Mouse (Mus musculus) cerebellum, adult 2 months (tissue): ENCODE measurements around the gene H2-M5. TPM values are rescaled to one million over a fixed set of nuclear protein-coding genes. Genes with fewer than 3 reads are reported as not detected.

ENCODE experiments used
- DNase-seq, 2 experiments: peaks; one replicate each; pipeline ENCODE4 v3.0.0; 2021
- H3K27ac ChIP-seq: fragments of 200-500 bp; 2 replicates; pipeline ENCODE4 v1.5.1; 2012; ENCODE audit warnings: low read length, control low read depth, inconsistent platforms; ENCODE audit not compliant: insufficient read depth
- H3K27me3 ChIP-seq: fragments of 200-500 bp; 2 replicates; pipeline ENCODE4 v1.6.1; 2012; ENCODE audit warnings: inconsistent platforms, mild to moderate bottlenecking, low read length, moderate library complexity; ENCODE audit not compliant: control insufficient read depth, insufficient read depth
- H3K4me1 ChIP-seq: fragments of 200-500 bp; 2 replicates; pipeline ENCODE4 v1.6.1; 2011; ENCODE audit warnings: low read length; ENCODE audit not compliant: control insufficient read depth, insufficient read depth
- H3K4me3 ChIP-seq: fragments of 200-500 bp; replicated peaks from 2 replicates; pipeline ENCODE3; 2011; ENCODE audit warnings: mild to moderate bottlenecking, low read depth, low read length, control low read depth; ENCODE audit not compliant: insufficient read depth
- CTCF ChIP-seq: fragments of 200-500 bp; IDR thresholded peaks from 2 replicates; pipeline ENCODE4 v1.5.1; 2011; ENCODE audit warnings: low read depth, mild to moderate bottlenecking, control low read depth, low read length, moderate library complexity, borderline replicate concordance; ENCODE audit not compliant: insufficient read depth
- POLR2A ChIP-seq: fragments of 200-500 bp; IDR thresholded peaks from 2 replicates; pipeline ENCODE4 v1.6.1; 2011; ENCODE audit warnings: low read length, control low read depth, borderline replicate concordance; ENCODE audit not compliant: insufficient read depth
- WGBS: fragments of 180-500 bp; shearing (Covaris S2); methylation state at CpG from one replicate; pipeline ENCODE4 v1.1.7; 2018; 5-methylcytosine and 5-hydroxymethylcytosine counted together
- polyA plus RNA-seq: library from polyadenylated mRNA; depleted of rRNA; stranded (reverse); fragments of >200 nt; gene quantifications from 2 replicates; pipeline ENCODE4 v1.2.3, GENCODE M21; 2012; rRNA removed

Gene H2-M5
- polyA plus RNA-seq, 1 experiment, result 0.77 TPM

DNA sequence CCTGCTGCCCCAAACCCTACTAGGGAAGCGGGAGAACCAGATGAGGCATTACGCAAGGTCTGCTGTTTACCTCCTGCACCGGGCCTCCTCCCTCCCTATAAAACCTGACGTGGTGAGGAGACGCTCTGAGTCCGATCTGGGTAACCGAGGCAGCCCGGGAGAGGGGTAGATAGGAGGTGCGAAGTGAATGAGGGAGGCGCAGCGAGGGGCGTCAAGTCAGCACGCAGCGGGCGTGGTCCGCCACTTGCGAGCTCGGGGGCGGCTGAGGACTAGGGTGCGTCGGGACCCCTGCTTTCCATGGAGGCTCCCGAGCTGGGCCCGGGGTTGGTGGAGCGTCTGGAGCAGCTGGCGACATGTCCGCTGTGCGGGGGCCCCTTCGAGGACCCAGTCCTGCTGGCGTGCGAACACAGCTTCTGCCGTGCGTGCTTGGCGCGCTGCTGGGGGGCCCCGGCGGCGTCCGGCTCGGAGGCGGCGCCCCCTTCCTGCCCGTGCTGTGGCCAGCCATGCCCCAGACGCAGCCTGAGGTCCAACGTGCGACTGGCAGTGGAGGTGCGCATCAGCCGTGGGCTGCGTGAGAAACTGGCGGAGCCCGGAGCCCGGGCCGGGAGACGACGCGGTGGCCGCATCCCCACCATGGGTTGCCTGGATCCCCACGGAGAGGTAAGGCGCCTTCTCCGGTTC, 46.4 kb downstream of the H2-M5 start, which contains the start of gene Rnf39:
TSS of gene Rnf39 (plus strand) at position 128 of the 681 bp plus-strand sequence.
- TF ChIP-seq POLR2A (0 out of 2 replicates have a peak, but pooled peaks have one; percentile 11), CTCF (no peak)
- Histone ChIP-seq H3K4me1 (peaks cover 8% of the 10 kb centered on the region; the same call in 1 of the 2 replicates), H3K27me3 (no peaks in the 10 kb centered on the region; the same call in 1 of the 2 replicates), H3K4me3 (peak within 1 kb of the TSS; percentile 59), H3K27ac (peak within 1 kb of the TSS; percentile 38)
- DNase-seq, result peak; percentile 50 to 65
- WGBS, result 2% methylated on average over 59 of the region's 59 CpGs

DNA sequence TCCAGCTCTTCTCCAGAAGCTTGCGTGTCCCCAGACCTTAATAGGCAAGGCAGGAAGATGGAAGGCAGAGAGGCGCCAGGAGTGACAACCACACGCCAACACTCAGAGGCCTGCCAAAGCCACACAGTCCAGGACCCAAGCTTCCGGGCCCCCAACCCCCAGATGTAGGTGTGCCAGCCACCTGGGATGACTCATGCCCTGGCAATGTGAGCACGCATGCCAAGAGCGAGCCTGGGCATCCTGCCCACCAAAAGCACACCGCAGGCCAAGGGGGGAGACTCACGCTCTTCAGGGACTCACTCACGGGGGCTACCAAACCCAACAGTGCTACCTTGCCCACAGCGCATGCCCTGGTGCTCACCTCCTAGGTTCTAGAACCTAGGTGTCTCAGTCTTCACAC, 46.9 kb downstream of the H2-M5 start:
- H3K27me3 ChIP-seq, result no peaks in the 10 kb centered on the region; the same call in 1 of the 2 replicates
- H3K4me1 ChIP-seq, result peaks cover 6% of the 10 kb centered on the region; the same call in 1 of the 2 replicates
- peak; percentile 84 to 85 for DNase-seq
- H3K27ac ChIP-seq, result peak overlapping the region; percentile 38
- TF ChIP-seq POLR2A, result no peak
- TF ChIP-seq CTCF, result no peak
- peak overlapping the region; percentile 59 for H3K4me3 ChIP-seq
- 10% methylated on average over 10 of the region's 10 CpGs for WGBS

DNA sequence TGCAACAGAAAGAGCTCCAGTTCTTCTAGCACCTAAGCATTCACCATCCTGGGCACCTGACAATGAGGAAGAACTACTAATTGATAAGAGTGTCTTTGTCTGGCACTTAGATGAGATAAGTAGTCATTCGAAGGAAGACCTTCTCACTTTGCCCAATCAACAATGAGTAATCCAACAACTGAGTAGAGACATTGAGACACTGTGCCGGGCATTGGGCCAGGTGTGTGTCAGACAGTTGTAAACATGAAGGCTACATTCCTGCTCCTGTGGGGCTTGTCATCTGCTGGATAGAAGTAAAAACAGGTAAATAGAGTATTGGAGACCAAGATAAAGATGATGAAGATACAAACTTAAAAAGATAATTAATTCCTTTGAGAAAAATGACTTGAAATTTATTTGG, 51.3 kb downstream of the H2-M5 start:
- Histone ChIP-seq H3K4me1 (0 out of 2 replicates have a peak, but pooled peaks cover 4% of the 10 kb centered on the region), H3K4me3 (no peak overlapping the region), H3K27ac (no peak overlapping the region), H3K27me3 (no peaks in the 10 kb centered on the region; the same call in 1 of the 2 replicates)
- no peak for TF ChIP-seq CTCF
- no peak for TF ChIP-seq POLR2A
- 74% methylated on average over 2 of the region's 2 CpGs for WGBS
- no peak for DNase-seq

Other genes starting within 250 kb of the H2-M5 start
- not detected in 2 replicates for gene H2-M10.5, start 216.6 kb downstream of the H2-M5 start, polyA plus RNA-seq
- gene H2-M10.6, start 177.4 kb downstream of the H2-M5 start, polyA plus RNA-seq, result not detected in 2 replicates
- gene Trim26, start 152.4 kb downstream of the H2-M5 start, polyA plus RNA-seq, result 29.4 and 29.9 TPM in 2 replicates
- 0.14 and 0.15 TPM in 2 replicates for gene Trim15, start 122.3 kb downstream of the H2-M5 start, polyA plus RNA-seq
- gene Trim10, start 120.0 kb downstream of the H2-M5 start, polyA plus RNA-seq, result 0.06 and 0.13 TPM in 2 replicates
- gene Trim40, start 99.4 kb downstream of the H2-M5 start, polyA plus RNA-seq, result 0.07 TPM in 1 of 2 replicates, not detected in the other
- gene Trim31, start 91.4 kb downstream of the H2-M5 start, polyA plus RNA-seq, result not detected in 2 replicates
- 5.6 and 6.5 TPM in 2 replicates for gene Rnf39, start 46.6 kb downstream of the H2-M5 start, polyA plus RNA-seq
- gene Ppp1r11, start 37.8 kb downstream of the H2-M5 start, polyA plus RNA-seq, result 196 and 206 TPM in 2 replicates
- 37.5 and 40.6 TPM in 2 replicates for gene Znrd1, start 31.0 kb downstream of the H2-M5 start, polyA plus RNA-seq
- 6.7 and 7.8 TPM in 2 replicates for gene Znrd1as, start 30.9 kb downstream of the H2-M5 start, polyA plus RNA-seq
- gene 2410137M14Rik, start 8.3 kb downstream of the H2-M5 start, polyA plus RNA-seq, result 0.29 TPM in 1 of 2 replicates, not detected in the other
- 10.3 and 12.0 TPM in 2 replicates for gene Zfp57, start 11.6 kb upstream of the H2-M5 start, polyA plus RNA-seq
- gene Mog, start 33.9 kb upstream of the H2-M5 start, polyA plus RNA-seq, result 145 and 178 TPM in 2 replicates
- 403 and 405 TPM in 2 replicates for gene Gabbr1, start 56.4 kb upstream of the H2-M5 start, polyA plus RNA-seq
- not detected in 2 replicates for gene Olfr90, start 99.0 kb upstream of the H2-M5 start, polyA plus RNA-seq
- not detected in 2 replicates for gene Olfr91, start 108.7 kb upstream of the H2-M5 start, polyA plus RNA-seq
- not detected in 2 replicates for gene Olfr92, start 130.6 kb upstream of the H2-M5 start, polyA plus RNA-seq
- gene Olfr93, start 172.0 kb upstream of the H2-M5 start, polyA plus RNA-seq, result not detected in 2 replicates
- gene Ubd, start 204.4 kb upstream of the H2-M5 start, polyA plus RNA-seq, result not detected in 2 replicates
- not detected in 2 replicates for gene Olfr94, start 211.5 kb upstream of the H2-M5 start, polyA plus RNA-seq
- gene Olfr95, start 223.6 kb upstream of the H2-M5 start, polyA plus RNA-seq, result 0.03 TPM in 1 of 2 replicates, not detected in the other
- not detected in 2 replicates for gene Olfr96, start 230.6 kb upstream of the H2-M5 start, polyA plus RNA-seq
- not detected in 2 replicates for gene Olfr97, start 247.8 kb upstream of the H2-M5 start, polyA plus RNA-seq